Mouse (Mus musculus): Measurements from ENCODE around the gene Iqschfp.

Gene Iqschfp

DNA sequence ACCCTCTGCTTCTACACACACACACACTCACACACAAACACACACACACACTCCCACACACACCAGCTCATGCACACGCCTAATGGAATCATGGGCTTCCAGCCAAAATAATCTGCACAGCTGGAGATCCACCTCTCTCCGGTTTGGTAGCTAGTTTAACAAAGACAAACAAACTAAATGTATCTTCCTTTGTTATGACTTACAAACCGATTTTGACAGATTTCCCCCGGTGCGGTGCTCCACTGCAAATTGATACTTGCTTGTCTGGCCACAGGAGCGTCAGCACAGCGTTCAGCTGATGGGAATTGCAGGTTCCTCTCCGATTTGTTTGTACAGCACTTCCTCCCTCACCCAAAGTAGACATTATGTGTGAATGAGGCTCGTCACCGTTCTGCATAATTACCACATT lies 483.1 kb downstream of the Iqschfp start:
- no peak for DNase-seq

DNA sequence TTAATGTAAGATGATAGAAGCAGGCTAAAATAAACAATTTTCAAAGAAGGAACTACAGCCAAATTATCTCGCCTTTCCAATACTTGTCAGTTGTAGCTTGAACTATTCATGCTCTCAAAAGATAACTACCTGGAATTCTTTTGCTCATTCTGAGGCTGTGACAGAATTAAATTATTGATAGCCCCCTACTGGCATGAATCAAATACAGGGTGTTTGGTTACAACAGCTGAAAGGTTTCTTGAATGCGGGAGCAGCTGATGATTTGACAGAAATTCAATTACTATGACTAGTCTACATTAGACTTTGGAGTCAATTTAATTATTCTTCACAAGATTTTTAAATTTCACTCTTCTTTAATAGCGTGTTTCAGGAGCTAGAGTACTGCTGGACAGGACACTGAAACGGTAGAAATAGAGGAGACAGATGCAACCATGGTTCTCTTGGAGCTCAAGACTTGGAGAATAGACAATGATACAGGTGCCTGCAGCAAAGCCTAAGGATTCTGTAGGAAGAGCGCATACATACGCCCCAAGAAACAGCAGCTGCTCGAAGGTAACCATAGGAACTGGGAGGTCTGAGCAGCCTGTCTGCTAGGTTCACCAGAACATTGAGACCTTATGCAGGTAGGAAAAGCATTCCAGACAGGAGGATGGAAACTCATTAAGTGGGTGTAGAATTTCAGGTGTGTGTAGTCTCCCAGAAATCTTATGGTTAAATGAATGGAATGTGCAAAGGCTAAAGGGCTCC lies 485.6 kb downstream of the Iqschfp start:
- DNase-seq = no peak

DNA sequence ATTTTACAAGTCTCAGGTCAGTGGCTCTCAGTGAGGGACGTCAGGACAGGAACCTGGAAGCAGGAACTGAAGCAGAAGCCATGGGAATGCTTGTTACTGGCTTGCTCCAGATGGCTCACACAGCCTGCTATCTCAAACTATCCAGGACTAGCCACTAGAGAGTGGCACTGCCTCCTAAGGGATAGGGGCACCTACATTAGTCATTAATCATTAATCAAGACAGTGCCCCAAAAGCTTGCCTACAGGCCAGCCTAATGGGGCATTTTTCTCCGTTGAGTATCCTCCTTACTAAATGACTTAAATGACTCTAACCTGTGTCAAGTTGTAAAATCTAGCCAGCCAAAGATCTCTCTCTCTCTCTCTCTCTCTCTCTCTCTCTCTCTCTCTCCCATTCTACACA lies 486.8 kb downstream of the Iqschfp start:
- no peak for DNase-seq

DNA sequence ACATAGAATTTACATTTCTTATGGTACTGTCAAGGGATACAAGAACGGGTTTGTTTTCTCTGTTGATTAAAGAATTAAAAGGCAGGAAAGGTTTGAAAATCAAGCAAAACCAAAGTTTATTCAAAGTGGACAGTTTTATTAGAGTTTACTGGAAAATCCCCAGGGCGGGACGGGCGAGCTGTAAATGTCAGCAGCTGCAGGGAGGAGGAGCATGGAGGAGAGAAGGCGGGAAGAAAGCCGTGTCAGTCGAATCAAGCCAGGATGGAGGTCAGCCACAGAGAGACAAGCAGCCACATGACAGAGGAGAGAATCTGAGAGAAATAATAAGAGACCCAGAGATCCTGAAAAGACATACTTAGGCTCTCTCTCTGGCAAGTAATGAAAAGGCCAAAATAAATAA lies 487.2 kb downstream of the Iqschfp start:
- no peak for DNase-seq

DNA sequence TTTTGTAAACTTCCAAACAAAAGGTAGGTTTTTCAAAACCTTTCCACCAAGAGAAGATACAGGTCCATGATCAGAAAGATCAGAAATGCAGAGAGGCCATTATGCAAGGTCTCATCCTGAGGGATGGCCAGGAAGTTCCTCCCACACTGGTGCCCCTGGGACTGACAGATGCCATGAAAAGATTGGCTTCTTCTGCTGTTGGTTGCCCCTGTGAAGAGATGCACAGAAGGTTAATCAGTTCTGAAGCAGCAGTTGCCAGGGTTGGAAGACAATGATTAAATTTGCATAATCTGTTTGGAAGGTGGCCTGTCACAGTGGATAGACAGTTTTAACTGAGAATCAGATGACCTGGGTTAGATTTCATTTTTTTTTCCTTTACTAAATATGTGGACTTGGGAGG lies 491.6 kb downstream of the Iqschfp start:
- no peak for DNase-seq

DNA sequence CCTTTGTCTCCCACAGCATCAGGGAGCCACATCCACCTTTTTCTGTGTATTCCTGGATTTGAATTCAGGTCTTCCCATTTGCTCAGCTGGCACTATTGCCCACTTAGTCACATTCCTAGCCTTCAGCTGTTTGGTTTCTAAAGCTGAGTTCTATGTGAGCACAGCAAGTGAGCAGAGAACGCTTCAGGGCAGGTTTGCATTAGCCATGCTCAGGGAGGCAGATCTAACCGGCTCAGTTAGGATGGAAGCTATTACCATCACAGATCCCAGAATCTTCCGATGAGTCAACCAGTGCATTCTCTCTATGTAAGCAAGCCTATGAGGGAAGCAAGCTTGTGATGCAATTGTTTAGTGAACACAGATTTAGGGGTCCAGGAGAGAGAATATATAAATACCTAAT lies 493.5 kb downstream of the Iqschfp start:
- DNase-seq = no peak

DNA sequence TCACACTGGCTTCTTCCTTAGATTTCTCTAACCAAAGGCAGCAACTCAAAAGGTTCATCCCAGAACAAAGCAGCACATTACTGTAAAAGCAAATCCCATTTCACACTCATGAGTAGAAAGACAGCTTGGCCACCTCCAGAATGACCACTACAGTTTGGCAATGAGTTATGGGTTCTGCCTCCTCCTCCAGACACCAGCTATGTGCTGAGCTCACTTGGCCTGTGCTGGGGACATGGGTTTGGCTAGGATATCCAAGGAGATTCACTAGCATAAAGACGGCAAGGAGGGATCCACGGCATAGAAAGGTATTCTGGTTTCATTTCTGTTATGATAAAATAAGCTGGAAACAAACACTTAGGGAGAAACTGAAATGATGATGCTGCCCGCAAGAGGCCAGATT lies 496.0 kb downstream of the Iqschfp start:
- no peak for DNase-seq

DNA sequence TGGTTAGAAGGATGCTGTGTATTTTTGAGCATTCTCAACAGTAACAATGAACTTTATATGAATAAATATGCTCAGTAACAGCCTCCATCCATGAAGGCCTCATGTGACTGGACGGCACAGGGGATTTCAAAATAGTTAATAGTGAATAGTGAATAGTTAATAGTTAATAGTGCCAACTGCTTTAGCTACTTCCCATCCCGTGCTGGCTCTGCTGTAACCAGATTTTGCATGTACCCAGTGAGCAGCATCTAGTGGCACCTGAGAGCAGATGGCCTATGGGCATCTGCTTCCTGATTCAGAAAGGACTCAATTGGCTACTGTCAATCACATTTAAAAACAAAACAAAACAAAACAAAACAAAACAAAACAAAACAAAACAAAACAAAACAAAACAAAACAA lies 501.5 kb downstream of the Iqschfp start:
- no peak for DNase-seq

DNA sequence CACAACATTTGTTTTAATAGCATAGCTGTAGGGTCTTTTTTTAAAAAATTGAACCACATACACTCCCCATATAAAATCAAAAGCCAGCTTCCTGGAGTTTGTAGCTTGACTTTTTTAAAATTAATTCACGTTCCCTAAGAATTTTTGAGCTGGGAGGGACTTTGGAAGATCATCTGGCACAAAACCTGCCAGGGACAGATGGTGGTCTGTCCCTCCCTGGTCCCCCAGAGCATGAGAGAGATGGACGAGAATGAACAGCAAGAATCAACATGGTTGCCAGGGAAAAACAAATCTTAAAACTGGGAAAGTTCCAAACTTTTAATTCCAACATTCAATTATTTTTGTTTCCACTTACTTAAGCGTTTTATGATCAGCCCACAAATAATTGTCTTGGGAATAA lies 506.7 kb downstream of the Iqschfp start:
- DNase-seq = no peak

DNA sequence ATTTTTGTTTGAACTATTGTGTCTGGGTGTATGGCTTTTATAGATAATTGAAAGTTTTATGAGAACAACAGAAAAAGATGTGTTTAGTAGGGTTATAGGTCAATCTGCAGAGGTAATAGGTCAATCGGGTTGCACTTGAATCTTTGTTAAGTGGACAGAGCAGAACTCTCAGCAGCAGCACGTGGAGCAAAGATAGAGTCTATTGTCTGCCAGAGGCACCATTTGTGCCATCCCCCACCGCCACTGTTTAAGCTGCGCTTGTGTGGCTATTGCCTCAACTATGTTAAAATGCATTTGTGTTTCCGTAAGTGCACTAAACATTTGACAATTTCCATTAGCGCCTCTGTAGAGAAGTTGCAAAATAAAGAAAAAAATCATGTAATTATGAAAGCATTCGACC lies 508.1 kb downstream of the Iqschfp start:
- DNase-seq = no peak

DNA sequence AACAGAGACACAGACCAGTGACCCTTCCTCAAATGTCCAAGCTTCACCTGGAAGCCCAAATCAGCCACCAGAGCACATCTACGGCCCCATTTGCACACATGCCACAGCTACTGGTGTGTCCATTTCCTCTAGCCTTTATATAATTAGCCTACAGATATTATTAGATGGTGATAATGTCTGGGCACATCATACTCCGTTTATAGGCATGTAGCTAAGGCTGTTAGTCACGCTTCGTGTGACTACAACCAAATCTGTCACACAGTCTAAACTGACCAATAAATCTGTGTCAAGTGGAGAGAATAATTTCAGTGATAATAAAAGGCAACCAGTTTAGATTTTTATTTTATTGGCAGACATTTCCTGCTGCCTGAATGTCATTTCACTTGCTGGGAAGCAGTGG lies 511.3 kb downstream of the Iqschfp start:
- no peak for DNase-seq

DNA sequence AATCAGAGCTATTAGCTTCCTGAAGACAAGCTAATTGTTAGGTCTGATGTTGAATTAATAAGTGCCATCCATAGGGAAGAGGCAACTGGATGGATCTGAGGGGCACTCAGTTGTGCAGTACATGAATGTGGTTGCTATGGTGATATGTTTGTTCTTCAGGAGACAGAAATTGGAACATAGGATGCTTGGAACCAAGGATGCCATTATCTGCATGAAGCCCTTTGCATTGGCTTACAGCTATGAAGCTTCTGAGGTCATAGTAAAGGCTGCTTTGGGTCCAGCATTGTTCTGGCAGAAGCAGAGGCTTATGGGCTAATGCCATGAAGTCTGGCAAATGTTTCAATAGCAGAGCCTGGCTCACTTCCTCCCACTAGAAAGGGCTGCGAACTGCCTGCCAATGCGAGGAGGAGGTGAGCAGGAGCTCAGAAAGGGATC lies 511.8 kb downstream of the Iqschfp start:
- no peak for DNase-seq

DNA sequence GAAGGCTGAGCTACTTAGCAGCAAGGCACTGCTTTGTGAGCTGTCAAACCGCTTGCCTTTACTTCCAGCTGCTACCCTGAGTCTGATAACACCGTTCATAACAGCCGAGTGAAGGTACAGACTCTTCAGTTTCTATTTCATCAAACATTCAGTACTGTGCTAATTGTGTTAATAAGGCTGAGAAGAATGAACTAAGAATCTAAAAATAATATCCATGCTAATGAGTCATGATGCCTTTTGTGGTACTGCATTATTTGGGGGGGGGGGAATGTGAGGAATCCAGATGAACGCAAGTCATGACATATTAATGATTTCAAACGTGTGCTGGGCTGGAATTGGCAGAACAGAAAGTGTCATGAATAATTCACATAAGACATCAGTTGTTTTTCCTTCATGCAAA lies 513.7 kb downstream of the Iqschfp start:
- DNase-seq = no peak

DNA sequence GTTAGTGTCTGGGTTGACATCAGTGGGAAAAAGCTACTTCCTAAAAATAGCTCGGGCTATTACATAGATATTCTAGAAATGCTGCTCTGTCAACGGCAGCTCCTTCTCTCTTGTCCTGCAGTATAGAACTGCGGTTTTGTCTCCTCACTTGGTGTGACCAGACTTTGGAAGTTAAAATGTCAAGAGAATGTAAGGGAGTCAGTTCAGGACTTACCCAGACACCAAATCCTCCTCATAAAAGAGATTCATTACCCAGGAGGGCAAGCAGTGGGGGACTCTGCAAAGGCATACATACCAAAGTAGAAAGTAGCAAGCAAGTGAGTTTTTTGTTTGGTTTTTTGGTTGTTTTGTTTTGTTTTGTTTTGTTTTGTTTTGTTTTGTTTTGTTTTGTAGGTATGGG lies 520.2 kb downstream of the Iqschfp start:
- DNase-seq = no peak

DNA sequence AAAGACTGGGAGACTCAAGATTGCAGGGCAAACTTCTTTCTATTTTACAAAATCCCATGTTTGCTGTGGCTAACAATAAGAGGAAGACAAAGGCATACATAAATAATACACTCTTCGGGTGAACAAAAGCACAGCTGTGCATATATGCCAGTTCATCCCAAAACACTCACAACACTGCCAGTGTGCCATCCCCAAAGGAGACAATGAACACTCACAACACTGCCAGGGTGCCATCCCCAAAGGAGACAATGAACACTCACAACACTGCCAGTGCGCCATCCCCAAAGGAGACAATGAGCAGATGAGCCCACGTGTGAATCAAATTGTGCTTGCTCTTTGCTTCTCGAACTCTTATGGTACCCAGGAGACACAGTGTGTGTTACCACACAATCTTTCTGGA lies 527.8 kb downstream of the Iqschfp start:
- DNase-seq = no peak

DNA sequence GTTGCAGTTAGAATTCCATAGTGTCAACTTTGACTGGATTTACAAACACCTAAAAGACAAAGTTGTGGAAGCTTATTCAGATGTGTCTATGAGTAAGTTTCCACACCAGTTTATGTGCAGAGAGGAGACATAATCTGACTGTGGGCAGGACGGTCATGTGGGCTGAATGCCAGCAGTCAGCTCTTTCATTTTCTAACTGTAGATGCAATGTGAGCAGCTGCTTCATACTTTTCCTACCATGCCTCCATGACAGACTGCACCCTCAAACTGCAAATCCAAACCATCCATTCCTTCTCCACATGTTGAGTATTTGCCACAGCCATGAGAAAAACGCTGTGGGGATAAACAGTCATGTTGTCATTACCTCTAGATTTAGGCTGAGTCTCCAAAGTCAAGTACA lies 528.9 kb downstream of the Iqschfp start:
- DNase-seq = no peak

DNA sequence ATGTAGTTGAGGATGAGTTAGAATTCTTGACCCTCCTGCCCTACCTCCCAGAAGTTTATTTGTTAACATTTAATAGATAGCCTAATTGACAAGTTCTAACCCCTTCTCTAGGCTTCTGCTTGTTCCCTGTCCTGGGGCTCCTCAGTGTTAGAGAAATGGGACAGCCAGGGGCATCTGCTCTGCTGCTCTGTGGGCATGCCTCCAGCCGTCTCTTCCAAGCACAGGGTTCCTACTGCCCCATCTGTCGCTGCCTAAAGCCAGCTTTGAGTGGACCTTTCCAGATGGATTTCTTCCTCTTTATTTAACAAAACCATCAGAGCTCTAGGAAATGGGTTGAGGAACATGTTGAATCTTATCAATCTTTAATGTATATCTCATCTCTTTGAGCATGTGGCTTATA lies 529.8 kb downstream of the Iqschfp start:
- no peak for DNase-seq

DNA sequence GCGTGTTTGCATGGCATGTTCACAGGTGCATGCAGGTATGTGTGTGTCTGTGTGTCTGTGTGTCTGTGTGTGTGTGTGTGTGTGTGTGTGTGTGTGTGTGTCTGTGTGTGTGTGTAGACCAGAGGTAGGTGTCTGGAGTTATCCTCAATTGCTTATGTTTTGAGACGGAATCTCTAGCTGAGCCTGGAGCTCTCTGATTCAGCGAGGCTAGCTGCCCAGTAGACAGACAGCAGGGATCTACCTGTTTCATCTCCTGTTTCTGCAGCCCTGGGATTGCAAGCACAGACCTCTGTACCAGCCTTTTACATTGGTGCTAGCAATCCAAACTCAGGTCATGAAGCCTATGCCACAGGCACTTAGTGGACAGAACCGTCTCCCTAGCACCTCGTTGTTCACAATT lies 536.0 kb downstream of the Iqschfp start:
- no peak for DNase-seq

DNA sequence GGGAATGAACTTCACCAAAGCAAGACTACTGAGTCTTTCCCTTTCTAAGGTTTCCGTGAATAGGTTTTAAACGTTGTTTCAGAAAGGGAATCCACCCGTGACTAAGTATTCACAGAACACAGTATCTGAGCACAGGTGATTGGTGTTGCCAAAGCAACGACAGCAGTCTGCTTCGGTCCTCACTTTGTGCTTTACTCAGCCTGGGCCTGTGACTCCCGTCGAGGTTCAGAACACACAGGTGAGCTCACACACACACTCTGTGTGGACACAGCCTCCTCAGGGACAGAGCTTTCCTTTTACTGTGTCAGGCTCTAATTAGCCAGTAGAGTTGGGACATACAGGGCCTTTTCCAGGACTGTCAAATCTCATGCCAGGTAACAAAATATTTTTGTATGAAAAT lies 542.4 kb downstream of the Iqschfp start:
- no peak for DNase-seq

DNA sequence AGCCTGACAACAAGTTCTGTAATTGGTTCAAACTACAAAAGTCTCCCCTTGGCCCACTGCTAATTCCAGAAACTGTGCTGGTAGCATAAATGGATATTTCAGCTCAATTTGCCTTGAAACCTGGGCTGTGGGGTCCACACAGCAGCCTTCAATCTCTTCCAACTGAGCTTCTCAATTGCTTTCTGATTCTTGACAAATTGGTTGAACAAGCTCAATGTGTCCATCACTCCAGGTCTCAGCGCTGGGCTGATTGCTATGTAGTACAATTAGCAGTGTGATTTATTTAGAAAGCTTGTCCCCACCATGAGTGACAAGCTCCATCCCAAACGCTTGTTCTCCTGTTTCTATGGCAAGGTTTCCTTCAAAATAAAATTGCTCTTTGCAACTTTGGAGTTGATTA lies 542.9 kb downstream of the Iqschfp start:
- DNase-seq = no peak

DNA sequence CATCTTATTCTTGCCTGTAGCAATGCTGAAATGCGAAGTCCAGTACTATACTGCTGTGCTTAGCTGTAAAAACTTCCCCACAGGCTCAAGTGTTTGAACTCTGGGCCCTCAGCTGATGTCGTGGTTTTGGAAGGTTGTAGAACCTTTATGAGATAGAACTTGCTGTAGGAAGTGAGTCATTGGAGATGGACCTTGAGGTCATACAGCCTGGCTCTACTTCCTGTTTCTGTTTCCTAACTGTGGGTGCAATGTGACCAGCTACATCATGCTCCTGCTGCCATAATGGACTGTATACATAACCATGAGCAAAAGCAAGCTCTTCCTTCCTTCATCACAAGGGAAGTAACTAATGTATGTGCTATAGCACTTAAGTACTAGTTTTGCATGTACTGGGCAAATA lies 556.4 kb downstream of the Iqschfp start:
- no peak for DNase-seq

DNA sequence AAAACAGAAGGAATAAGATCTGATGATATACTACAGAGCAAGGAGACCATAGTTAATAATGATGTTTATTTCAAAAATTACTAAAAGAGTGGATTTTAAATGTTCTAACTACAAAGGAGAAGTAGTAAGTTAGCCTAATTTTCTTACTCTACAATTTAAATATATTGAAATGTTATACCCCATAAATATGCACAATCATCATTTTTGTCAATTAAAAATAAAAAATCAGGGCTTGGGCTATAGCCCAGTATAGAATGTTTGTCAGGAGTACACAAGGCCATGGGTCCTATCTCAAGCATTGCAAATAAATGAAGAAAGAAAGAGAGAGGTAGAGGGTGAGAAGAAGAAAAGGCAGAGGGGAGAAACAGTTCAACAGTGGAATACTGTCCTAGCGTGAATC lies 559.6 kb downstream of the Iqschfp start:
- DNase-seq = no peak

DNA sequence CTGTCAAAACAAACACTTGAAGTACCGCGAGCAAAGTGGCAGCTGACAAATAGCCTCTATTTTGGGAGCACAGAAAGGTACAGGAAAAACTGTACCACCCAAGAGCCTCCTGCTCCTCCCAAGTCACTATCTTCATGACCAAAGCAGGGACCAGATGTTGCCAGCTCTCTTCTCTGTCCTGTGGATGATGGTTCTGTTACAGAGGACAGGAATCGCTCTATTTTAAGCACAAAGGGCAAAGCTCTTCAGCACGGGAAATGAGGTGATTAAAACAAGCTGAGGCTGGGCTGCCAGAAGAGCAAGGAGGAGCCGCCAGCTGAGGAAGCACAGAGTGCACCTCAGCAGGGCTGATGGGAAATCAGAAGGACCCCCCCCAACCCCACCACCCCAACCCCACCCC lies 561.2 kb downstream of the Iqschfp start:
- DNase-seq = no peak

DNA sequence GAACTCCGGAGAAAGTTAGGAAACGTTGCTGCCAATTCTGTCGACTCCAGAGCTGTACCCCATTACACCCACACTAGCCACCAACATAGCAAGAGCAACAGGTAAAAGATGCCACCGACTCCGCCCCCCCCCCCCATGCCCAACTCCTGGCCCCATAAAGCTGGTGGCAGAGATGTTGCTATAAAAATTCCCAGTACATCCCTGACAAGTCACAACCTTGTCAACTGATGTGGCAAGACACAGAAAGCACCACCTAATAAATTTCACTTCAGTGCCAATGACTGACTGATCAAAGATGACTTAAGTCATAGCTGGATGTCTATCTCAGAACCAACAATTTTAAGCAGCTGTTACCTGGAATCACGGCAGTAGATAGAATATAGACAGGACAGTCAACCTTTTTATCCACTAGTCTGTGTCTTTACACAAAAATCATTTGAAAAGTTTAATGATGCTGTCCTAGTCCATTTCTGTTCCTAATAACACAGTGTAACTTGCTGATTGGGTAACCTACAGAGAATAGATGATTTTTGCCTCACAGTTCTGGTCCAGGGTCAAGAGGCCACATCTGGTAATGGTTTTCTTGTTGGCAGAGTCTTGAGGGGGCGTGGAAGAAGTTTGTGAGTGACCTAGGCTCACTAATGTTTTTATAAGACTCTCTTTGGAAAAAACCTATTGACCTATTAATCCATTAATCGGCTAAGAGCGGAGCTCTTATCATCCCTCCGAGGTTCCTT lies 561.9 kb downstream of the Iqschfp start:
- no peak for DNase-seq

DNA sequence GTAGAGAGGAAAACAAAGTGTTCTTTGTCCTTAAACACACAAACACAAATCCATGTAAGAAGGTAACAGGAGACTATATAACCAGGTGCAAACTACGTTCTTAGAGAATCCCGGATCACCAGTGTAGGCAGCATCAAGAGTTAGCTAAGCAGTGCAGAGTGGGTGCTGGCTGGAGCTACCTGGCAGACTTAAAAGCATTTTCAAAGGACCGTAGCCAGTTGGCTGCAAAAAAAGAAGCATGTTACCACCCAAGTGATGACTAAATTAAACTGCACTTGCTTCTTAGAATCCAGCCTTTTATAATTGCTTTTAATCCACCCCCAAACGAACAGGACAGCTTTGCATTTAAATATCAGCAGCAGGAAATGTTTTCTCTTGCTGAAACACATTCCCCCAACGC lies 574.6 kb downstream of the Iqschfp start:
- no peak for DNase-seq
